Mouse (Mus musculus): ENCODE data around the gene Rnf224.

DNA sequence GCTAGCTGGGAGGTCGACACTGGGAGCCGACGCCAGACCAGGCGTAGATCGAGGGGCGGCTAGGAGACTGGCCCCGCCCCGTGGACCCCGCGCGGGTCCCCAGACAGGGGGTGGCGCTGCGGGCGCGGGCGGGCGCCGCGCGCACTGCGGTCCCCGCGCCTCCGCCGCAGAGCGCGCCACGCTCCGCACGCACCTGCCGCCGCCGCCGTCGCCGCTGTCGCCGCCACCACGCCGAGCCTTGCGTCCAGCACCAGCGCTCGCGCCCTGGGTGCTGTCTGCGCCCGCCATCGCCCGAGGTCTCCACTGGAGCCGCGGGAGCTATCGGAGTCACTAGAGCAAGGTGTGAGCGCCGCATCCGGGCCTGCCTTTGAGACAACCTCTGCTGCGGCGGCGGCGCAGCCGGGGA is 5.5 kb upstream of the Rnf224 start, which contains the start of the genes Rnf208 and Cysrt1:
- TF ChIP-seq CTCF (conservative IDR thresholded peaks at IDR 0.05; ENCODE audit: insufficient read depth, insufficient read length, low read depth, low read length) (no peak), POLR2A (IDR thresholded peaks at IDR 0.05; ENCODE audit: low read depth, low read length) (no peak)

All from kidney, adult 2 months (tissue).